Mouse (Mus musculus) kidney, adult 2 months (tissue): ENCODE measurements around the gene Tbcel. TPM values are rescaled to one million over a fixed set of nuclear protein-coding genes. Genes with fewer than 3 reads are reported as not detected.

Source experiments
- DNase-seq: peaks from one replicate; pipeline ENCODE4 v3.0.0; 2021
- H3K27ac ChIP-seq: fragments of 200-500 bp; 2 replicates; pipeline ENCODE4 v1.5.1; 2012; ENCODE audit warnings: low read depth, low read length, control low read depth, inconsistent platforms; ENCODE audit not compliant: insufficient read depth
- H3K27me3 ChIP-seq: fragments of 200-500 bp; replicated peaks from 2 replicates; pipeline ENCODE4 v1.6.1; 2012; ENCODE audit warnings: mild to moderate bottlenecking, moderate library complexity, low read length, inconsistent platforms; ENCODE audit not compliant: control insufficient read depth, insufficient read depth
- H3K36me3 ChIP-seq: fragments of 200-500 bp; 2 replicates; pipeline ENCODE4 v1.6.1; 2012; ENCODE audit warnings: mild to moderate bottlenecking, moderate library complexity, low read length, inconsistent platforms; ENCODE audit not compliant: control insufficient read depth, insufficient read depth
- H3K4me1 ChIP-seq: fragments of 200-500 bp; 2 replicates; pipeline ENCODE4 v1.6.1; 2011; ENCODE audit warnings: low read length; ENCODE audit not compliant: control insufficient read depth, insufficient read depth
- H3K4me3 ChIP-seq: fragments of 200-500 bp; 2 replicates; pipeline ENCODE4 v1.5.1; 2011; ENCODE audit warnings: mild to moderate bottlenecking, low read depth, low read length, control low read depth; ENCODE audit not compliant: insufficient read depth
- CTCF ChIP-seq: fragments of 200-500 bp; conservative IDR thresholded peaks from 2 replicates; pipeline ENCODE4 v1.5.1; 2011; ENCODE audit warnings: low read depth, mild to moderate bottlenecking, control low read depth, low read length, moderate library complexity, mixed read lengths; ENCODE audit not compliant: insufficient read depth, insufficient read length
- POLR2A ChIP-seq: fragments of 200-500 bp; IDR thresholded peaks from one replicate; pipeline ENCODE4 v1.6.1; 2011; ENCODE audit warnings: low read depth, low read length, control low read depth
- WGBS: fragments of 180-500 bp; shearing (Covaris S2); methylation state at CpG from one replicate; pipeline ENCODE4 v1.1.7; 2018; 5-methylcytosine and 5-hydroxymethylcytosine counted together
- polyA plus RNA-seq: library from polyadenylated mRNA; depleted of rRNA; stranded (reverse); fragments of >200 nt; gene quantifications from 2 replicates; pipeline ENCODE4 v1.2.3, GENCODE M21; 2012

The Tbcel gene
- polyA plus RNA-seq, 1 experiment, result 25.9 TPM

DNA sequence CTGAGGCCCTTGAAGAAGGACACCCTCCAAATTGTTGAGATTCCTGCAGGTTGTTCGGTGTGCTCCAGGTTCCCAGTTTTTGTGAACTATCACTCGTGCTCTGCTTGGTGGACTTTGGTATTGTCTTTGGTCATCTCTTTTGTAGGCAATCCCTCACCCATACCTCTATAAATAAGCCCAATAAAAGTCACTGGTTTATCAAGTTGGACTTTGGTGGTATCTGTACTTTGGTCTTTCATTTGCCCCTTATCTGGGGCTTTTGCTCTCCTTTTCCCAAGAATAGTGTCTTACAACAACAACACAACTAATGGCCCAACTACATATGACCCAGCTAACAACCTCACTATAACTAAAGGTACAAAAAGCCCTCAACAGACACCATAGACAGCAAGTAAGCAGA, 66.4 kb downstream of the Tbcel start:
- Histone ChIP-seq H3K4me1 (no peaks in the 10 kb centered on the region), H3K27me3 (no peaks in the 10 kb centered on the region), H3K36me3 (peaks cover 7% of the 10 kb centered on the region), H3K4me3 (no peak overlapping the region), H3K27ac (no peak overlapping the region)
- DNase-seq, result no peak
- WGBS, result 70% methylated on average over 2 of the region's 2 CpGs
- no peak for TF ChIP-seq POLR2A
- no peak for TF ChIP-seq CTCF

DNA sequence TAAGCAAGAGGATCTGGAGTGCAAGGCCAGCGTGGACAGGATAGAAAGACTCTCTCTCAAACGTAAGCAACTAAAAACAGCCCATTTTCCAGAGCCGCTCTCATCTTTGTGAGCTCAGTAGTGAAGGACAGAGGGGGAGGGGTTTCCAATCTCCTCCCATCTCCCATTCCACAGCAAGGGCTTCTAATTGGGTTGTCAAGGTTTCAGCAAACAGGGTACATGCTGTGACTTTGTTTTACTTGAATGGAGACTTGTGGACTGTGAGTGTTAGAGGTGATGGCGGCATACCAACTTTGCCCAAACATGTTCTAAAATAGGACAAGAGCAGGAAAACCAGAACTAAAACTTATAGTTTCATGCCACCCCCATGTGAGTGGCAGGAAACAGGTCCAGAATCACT, 68.2 kb downstream of the Tbcel start:
- H3K27ac ChIP-seq, result no peak overlapping the region
- no peak overlapping the region for H3K4me3 ChIP-seq
- no peak for TF ChIP-seq CTCF
- no peak for TF ChIP-seq POLR2A
- WGBS, result 78% methylated on average over 4 of the region's 4 CpGs
- H3K27me3 ChIP-seq, result no peaks in the 10 kb centered on the region
- no peaks in the 10 kb centered on the region for H3K4me1 ChIP-seq
- peaks cover 9% of the 10 kb centered on the region for H3K36me3 ChIP-seq
- no peak for DNase-seq

- peaks cover 3% of the 10 kb centered on the region; the same call in 1 of the 2 replicates for H3K36me3 ChIP-seq
- DNase-seq, result peak; percentile 10
- no peak overlapping the region for H3K27ac ChIP-seq
- H3K27me3 ChIP-seq, result no peaks in the 10 kb centered on the region
- H3K4me1 ChIP-seq, result no peaks in the 10 kb centered on the region
- WGBS, result 100% methylated on average over 2 of the region's 2 CpGs
- TF ChIP-seq CTCF (peak; percentile 38; the same call in 1 of the 2 replicates), POLR2A (no peak)
- H3K4me3 ChIP-seq, result no peak overlapping the region
Measured at GRCm38 (mm10) chr9:42432155-42432554, 75.5 kb downstream of the Tbcel start.

DNA sequence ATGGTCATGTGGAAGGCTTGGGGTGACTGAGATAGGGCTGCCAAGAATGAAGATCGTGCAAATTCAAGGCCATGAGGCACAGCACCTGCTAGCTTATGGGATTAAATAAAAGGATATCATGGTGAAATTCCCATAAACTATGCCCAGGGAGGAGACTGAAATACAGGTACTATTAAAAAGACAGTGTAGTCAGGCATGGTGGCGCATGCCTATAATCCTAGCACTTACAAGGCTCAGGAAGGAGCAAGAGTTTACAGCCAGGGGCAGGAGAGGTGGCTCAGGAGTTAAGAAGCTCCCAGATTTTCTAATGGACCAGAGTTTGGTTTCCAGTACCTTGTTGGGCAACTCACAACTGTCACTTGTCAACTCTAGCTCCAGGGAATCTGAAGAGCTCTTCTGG, 76.0 kb downstream of the Tbcel start:
- DNase-seq, result no peak
- Histone ChIP-seq H3K4me1 (no peaks in the 10 kb centered on the region), H3K36me3 (peaks cover 3% of the 10 kb centered on the region; the same call in 1 of the 2 replicates), H3K4me3 (no peak overlapping the region), H3K27me3 (no peaks in the 10 kb centered on the region), H3K27ac (no peak overlapping the region)
- no peak for TF ChIP-seq POLR2A
- TF ChIP-seq CTCF, result no peak
- WGBS, result 95% methylated on average over 2 of the region's 2 CpGs

GRCm38 (mm10) chr9:42428060-42428924, 79.3 kb downstream of the Tbcel start:
- peak; percentile 52 for DNase-seq
- WGBS, result 66% methylated on average over 12 of the region's 12 CpGs
- Histone ChIP-seq H3K4me1 (no peaks in the 10 kb centered on the region), H3K36me3 (0 out of 2 replicates have a peak, but pooled peaks cover 2% of the 10 kb centered on the region), H3K27me3 (no peaks in the 10 kb centered on the region), H3K4me3 (no peak overlapping the region), H3K27ac (0 out of 2 replicates have a peak overlapping the region, but pooled peaks have one; percentile 36)
- TF ChIP-seq CTCF (no peak), POLR2A (no peak)

DNA sequence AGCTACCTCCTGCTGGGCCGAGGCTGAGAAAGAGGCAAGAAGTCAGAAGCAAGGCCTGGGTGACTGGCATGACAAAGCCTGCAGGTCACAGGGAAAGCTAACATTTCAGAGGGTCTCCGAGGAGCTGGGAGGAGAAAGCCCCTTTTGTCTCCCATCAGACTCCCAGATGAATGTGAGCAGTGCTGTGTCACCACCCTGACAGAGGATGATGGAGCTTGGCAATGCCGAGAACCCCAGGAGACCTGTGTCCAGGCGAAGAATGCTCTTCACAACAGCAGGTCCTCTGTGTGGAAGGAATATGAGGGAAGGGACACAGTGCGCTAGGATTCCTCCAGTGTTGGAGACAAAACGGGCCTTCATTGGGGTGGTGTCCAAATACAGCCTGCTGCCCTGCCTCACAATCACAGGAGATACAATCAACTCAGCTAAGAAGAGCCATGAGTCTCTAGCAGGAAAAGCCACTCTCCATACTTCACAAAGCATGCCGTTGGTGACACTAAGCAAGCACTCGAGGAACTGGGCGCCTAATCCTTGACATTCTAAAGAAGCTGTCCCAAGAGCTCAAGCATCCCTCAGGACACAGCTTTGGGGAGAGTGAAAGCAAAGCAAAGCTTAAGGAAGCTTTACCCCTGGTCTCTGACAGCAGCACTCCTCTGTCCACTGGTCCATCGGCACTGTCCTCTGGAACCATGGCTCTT, 80.8 kb downstream of the Tbcel start:
- TF ChIP-seq POLR2A (no peak), CTCF (no peak)
- H3K27me3 ChIP-seq, result no peaks in the 10 kb centered on the region
- no peak overlapping the region for H3K4me3 ChIP-seq
- 0 out of 2 replicates have a peak, but pooled peaks cover 2% of the 10 kb centered on the region for H3K36me3 ChIP-seq
- DNase-seq, result no peak
- H3K4me1 ChIP-seq, result no peaks in the 10 kb centered on the region
- WGBS, result 88% methylated on average over 10 of the region's 10 CpGs
- no peak overlapping the region for H3K27ac ChIP-seq

DNA sequence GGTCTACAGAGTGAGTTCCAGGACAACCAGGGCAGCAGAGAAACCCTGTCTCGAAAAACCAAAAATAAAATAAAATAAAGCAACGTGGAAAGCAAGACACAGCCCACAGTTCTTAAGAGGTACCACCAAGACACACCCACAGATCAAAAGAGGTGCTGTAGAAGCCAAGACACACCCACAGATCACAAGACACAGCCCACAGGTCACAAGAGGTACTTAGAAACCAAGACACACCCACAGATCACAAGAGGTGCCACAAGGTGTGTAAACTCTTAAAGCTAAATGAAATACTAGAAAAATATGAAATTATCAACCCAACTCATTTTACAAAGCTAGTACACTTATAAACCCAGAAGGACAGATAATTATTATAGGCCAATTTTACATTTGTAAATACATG, 84.0 kb downstream of the Tbcel start:
- Histone ChIP-seq H3K27ac (no peak overlapping the region), H3K4me3 (no peak overlapping the region), H3K27me3 (no peaks in the 10 kb centered on the region), H3K36me3 (no peaks in the 10 kb centered on the region; the same call in 1 of the 2 replicates), H3K4me1 (no peaks in the 10 kb centered on the region)
- TF ChIP-seq POLR2A (no peak), CTCF (no peak)
- 80% methylated on average over 2 of the region's 2 CpGs for WGBS
- DNase-seq, result no peak
